Mouse (Mus musculus): ENCODE results near the gene Cpm. TPM values are rescaled to one million over a fixed set of nuclear protein-coding genes. Genes with fewer than 3 reads are reported as not detected.

The Cpm gene
- total and polyA plus RNA-seq, 2 experiments, result 0.80 to 1.4 TPM

DNA sequence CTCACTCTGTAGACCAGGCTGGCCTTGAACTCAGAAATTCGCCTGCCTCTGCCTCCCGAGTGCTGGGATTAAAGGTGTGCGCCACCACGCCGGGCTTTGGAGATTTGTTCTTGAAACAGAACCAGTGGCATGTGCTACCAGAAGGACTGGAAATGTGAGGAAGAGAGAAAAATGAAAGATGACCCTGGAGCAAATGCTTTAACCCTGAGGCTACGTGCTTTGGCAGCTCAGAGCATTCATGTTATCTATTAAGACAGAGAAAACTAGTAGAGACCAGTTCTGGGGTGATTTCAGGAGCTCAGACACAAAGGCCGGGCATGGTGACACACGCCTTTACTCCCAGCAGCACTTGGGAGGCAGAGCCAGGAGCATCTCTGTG is 9.9 kb downstream of the Cpm start:
- Histone ChIP-seq H3K36me3 (ENCODE audit: control insufficient read depth, insufficient read depth, low read length) (no peaks in the 10 kb centered on the region), H3K79me2 (ENCODE audit: control insufficient read depth, insufficient read depth, low read length) (no peaks in the 10 kb centered on the region), H3K4me3 (ENCODE audit: insufficient read depth, low read depth, low read length) (no peak overlapping the region), H3K9ac (ENCODE audit: low read depth, low read length) (no peak overlapping the region), H3K4me1 (ENCODE audit: control insufficient read depth, insufficient read depth, low read length) (no peaks in the 10 kb centered on the region), H3K27ac (replicated peaks; ENCODE audit: insufficient read depth, low read depth, low read length) (no peak overlapping the region), H3K27me3 (ENCODE audit: control insufficient read depth, insufficient read depth, low read length) (no peaks in the 10 kb centered on the region)
- TF ChIP-seq CTCF (IDR thresholded peaks at IDR 0.05; ENCODE audit: low read depth, low read length) (no peak), POLR2A (IDR thresholded peaks at IDR 0.05; ENCODE audit: extremely low read depth, insufficient read depth, low read length) (no peak)
- DNase-seq (ENCODE audit: extremely low read depth, low read depth, low spot score), result no peak
- WGBS, result 93% methylated on average over 8 of the region's 8 CpGs

GRCm38 (mm10) chr10:117639899-117640594 is 10.7 kb downstream of the Cpm start:
- Histone ChIP-seq H3K9ac (ENCODE audit: low read depth, low read length) (no peak overlapping the region), H3K4me1 (ENCODE audit: control insufficient read depth, insufficient read depth, low read length) (no peaks in the 10 kb centered on the region), H3K27me3 (ENCODE audit: control insufficient read depth, insufficient read depth, low read length) (no peaks in the 10 kb centered on the region), H3K36me3 (ENCODE audit: control insufficient read depth, insufficient read depth, low read length) (no peaks in the 10 kb centered on the region), H3K27ac (replicated peaks; ENCODE audit: insufficient read depth, low read depth, low read length) (no peak overlapping the region), H3K79me2 (ENCODE audit: control insufficient read depth, insufficient read depth, low read length) (no peaks in the 10 kb centered on the region), H3K4me3 (ENCODE audit: insufficient read depth, low read depth, low read length) (no peak overlapping the region)
- WGBS, result 65% methylated on average over 21 of the region's 21 CpGs
- TF ChIP-seq CTCF (IDR thresholded peaks at IDR 0.05; ENCODE audit: low read depth, low read length) (no peak), POLR2A (IDR thresholded peaks at IDR 0.05; ENCODE audit: extremely low read depth, insufficient read depth, low read length) (no peak)
- no peak for DNase-seq (ENCODE audit: extremely low read depth, low read depth, low spot score)

DNA sequence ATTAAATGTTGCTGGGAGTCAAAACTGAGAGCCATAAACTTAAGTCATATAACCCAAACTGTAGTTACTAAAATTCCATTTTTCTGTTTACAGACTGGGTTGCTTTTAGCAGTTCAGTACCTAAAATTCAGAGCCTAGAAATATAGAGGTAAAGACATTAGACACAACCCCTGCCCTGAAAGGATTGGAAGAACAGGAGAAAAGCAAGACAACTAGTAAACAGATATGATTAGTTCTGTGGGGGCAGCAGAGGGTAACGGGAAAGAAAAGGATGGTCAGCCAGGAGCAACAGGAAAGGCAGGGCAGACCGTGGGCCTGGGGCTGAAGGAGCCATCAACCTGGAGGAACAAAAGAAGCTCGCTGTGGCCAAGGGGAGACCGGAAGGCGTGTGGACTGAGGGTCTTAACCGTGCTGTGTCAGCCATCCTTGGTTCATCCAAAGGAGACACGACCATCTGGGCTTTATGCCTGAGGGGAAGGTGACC is 11.3 kb downstream of the Cpm start:
- Histone ChIP-seq H3K4me1 (ENCODE audit: control insufficient read depth, insufficient read depth, low read length) (no peaks in the 10 kb centered on the region), H3K27me3 (ENCODE audit: control insufficient read depth, insufficient read depth, low read length) (no peaks in the 10 kb centered on the region), H3K36me3 (ENCODE audit: control insufficient read depth, insufficient read depth, low read length) (no peaks in the 10 kb centered on the region), H3K27ac (replicated peaks; ENCODE audit: insufficient read depth, low read depth, low read length) (no peak overlapping the region), H3K79me2 (ENCODE audit: control insufficient read depth, insufficient read depth, low read length) (no peaks in the 10 kb centered on the region), H3K4me3 (ENCODE audit: insufficient read depth, low read depth, low read length) (no peak overlapping the region), H3K9ac (ENCODE audit: low read depth, low read length) (no peak overlapping the region)
- DNase-seq (ENCODE audit: extremely low read depth, low read depth, low spot score), result no peak
- TF ChIP-seq POLR2A (IDR thresholded peaks at IDR 0.05; ENCODE audit: extremely low read depth, insufficient read depth, low read length) (no peak), CTCF (IDR thresholded peaks at IDR 0.05; ENCODE audit: low read depth, low read length) (no peak)
- WGBS, result 88% methylated on average over 7 of the region's 7 CpGs

- whole genome bisulfite sequencing, result 84% methylated on average over 20 of the region's 20 CpGs
- no peak overlapping the region for H3K27ac ChIP-seq (replicated peaks; ENCODE audit: insufficient read depth, low read depth, low read length)
- no peak for DNase-seq (ENCODE audit: extremely low read depth, low read depth, low spot score)
- no peak overlapping the region for H3K4me3 ChIP-seq (ENCODE audit: insufficient read depth, low read depth, low read length)
- H3K27me3 ChIP-seq (ENCODE audit: control insufficient read depth, insufficient read depth, low read length), result no peaks in the 10 kb centered on the region
- no peaks in the 10 kb centered on the region for H3K79me2 ChIP-seq (ENCODE audit: control insufficient read depth, insufficient read depth, low read length)
- H3K9ac ChIP-seq (ENCODE audit: low read depth, low read length), result no peak overlapping the region
- no peaks in the 10 kb centered on the region for H3K4me1 ChIP-seq (ENCODE audit: control insufficient read depth, insufficient read depth, low read length)
- no peaks in the 10 kb centered on the region for H3K36me3 ChIP-seq (ENCODE audit: control insufficient read depth, insufficient read depth, low read length)
- TF ChIP-seq POLR2A (IDR thresholded peaks at IDR 0.05; ENCODE audit: extremely low read depth, insufficient read depth, low read length) (no peak), CTCF (IDR thresholded peaks at IDR 0.05; ENCODE audit: low read depth, low read length) (no peak)
These were observed 12.3 kb downstream of the Cpm start for GRCm38 (mm10) chr10:117641400-117642200.

DNA sequence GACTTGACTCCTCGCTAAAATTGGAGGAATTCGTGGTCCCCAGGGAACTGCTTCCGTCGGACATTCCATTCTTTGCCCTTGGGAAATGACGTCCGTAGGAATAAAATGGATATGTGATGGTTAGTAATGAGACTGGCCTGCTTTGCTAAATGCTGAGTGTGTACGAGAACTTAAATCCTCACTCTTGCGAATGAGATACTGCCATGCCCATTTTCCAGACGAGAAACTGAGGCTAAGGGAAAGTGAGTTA is 12.8 kb downstream of the Cpm start:
- no peak overlapping the region for H3K27ac ChIP-seq (replicated peaks; ENCODE audit: insufficient read depth, low read depth, low read length)
- DNase-seq (ENCODE audit: extremely low read depth, low read depth, low spot score), result no peak
- H3K4me1 ChIP-seq (ENCODE audit: control insufficient read depth, insufficient read depth, low read length), result no peaks in the 10 kb centered on the region
- H3K36me3 ChIP-seq (ENCODE audit: control insufficient read depth, insufficient read depth, low read length), result no peaks in the 10 kb centered on the region
- H3K9ac ChIP-seq (ENCODE audit: low read depth, low read length), result no peak overlapping the region
- H3K27me3 ChIP-seq (ENCODE audit: control insufficient read depth, insufficient read depth, low read length), result no peaks in the 10 kb centered on the region
- TF ChIP-seq CTCF (IDR thresholded peaks at IDR 0.05; ENCODE audit: low read depth, low read length) (no peak), POLR2A (IDR thresholded peaks at IDR 0.05; ENCODE audit: extremely low read depth, insufficient read depth, low read length) (no peak)
- WGBS, result 90% methylated on average over 9 of the region's 9 CpGs
- no peaks in the 10 kb centered on the region for H3K79me2 ChIP-seq (ENCODE audit: control insufficient read depth, insufficient read depth, low read length)
- no peak overlapping the region for H3K4me3 ChIP-seq (ENCODE audit: insufficient read depth, low read depth, low read length)

Data from liver, adult 2 months (tissue).